Mouse (Mus musculus): Measurements from ENCODE around the gene Med8. TPM values are rescaled to one million over a fixed set of nuclear protein-coding genes. Genes with fewer than 3 reads are reported as not detected.
A peak's percentile ranks its signal among the peaks of the same experiment; 100 is the strongest.

Med8 gene
- 115 and 122 TPM in 2 replicates for polyA plus RNA-seq (2015; fragmentation: Nextera tagmentation; extraction: Ambion mirVana)

- Histone ChIP-seq H3K4me1 (peaks cover 19% of the 10 kb centered on the region), H3K27me3 (no peaks in the 10 kb centered on the region), H3K27ac (replicated peaks) (peak within 1 kb of the TSS; percentile 59), H3K4me2 (replicated peaks) (peak within 1 kb of the TSS; percentile 78), H3K4me3 (peak within 1 kb of the TSS; percentile 89), H3K9me3 (no peaks in the 10 kb centered on the region), H3K9ac (replicated peaks) (peak within 1 kb of the TSS; percentile 94), H3K36me3 (peaks cover 41% of the 10 kb centered on the region)
- WGBS: under 1% methylated on average over 53 of the region's 53 CpGs
- ATAC-seq (replicated peaks): peak; percentile 94
Observed at GRCm38 (mm10) chr4:118409142-118409900, at the start of gene Med8, which contains the start of gene Szt2. Gene Med8 (plus strand): TSS chr4:118409337. Gene Szt2 (minus strand): TSS chr4:118409273.

GRCm38 (mm10) chr4:118359896-118360720 lies 49.0 kb upstream of the Med8 start:
- ATAC-seq (replicated peaks): peak; percentile 78

GRCm38 (mm10) chr4:118361451-118361850 lies 47.7 kb upstream of the Med8 start:
- ATAC-seq (replicated peaks): no peak

More at GRCm38 (mm10) chr4:118359896-118360720, 49.0 kb upstream of the Med8 start:
- H3K9ac ChIP-seq (replicated peaks): peak overlapping the region; percentile 69
- peaks cover 38% of the 10 kb centered on the region for H3K36me3 ChIP-seq
- H3K27me3 ChIP-seq: no peaks in the 10 kb centered on the region
- peak overlapping the region; percentile 76 for H3K4me2 ChIP-seq (replicated peaks)
- no peaks in the 10 kb centered on the region for H3K9me3 ChIP-seq
- peak overlapping the region; percentile 86 for H3K27ac ChIP-seq (replicated peaks)
- WGBS: 1% methylated on average over 54 of the region's 54 CpGs
- peaks cover 18% of the 10 kb centered on the region for H3K4me1 ChIP-seq
- H3K4me3 ChIP-seq: peak overlapping the region; percentile 51

GRCm38 (mm10) chr4:118362879-118363278 lies 46.3 kb upstream of the Med8 start:
- no peak overlapping the region for H3K4me2 ChIP-seq (replicated peaks)
- no peaks in the 10 kb centered on the region for H3K27me3 ChIP-seq
- peaks cover 18% of the 10 kb centered on the region for H3K4me1 ChIP-seq
- H3K9ac ChIP-seq (replicated peaks): no peak overlapping the region
- 94% methylated on average over 6 of the region's 6 CpGs for WGBS
- H3K36me3 ChIP-seq: peaks cover 54% of the 10 kb centered on the region
- H3K4me3 ChIP-seq: no peak overlapping the region
- H3K27ac ChIP-seq (replicated peaks): no peak overlapping the region
- ATAC-seq (replicated peaks): no peak
- H3K9me3 ChIP-seq: no peaks in the 10 kb centered on the region

More at GRCm38 (mm10) chr4:118361451-118361850, 47.7 kb upstream of the Med8 start:
- Histone ChIP-seq H3K4me1 (peaks cover 18% of the 10 kb centered on the region), H3K27me3 (no peaks in the 10 kb centered on the region), H3K36me3 (peaks cover 46% of the 10 kb centered on the region), H3K9ac (replicated peaks) (no peak overlapping the region), H3K27ac (replicated peaks) (peak overlapping the region; percentile 18; the same call in 1 of the 2 replicates), H3K9me3 (no peaks in the 10 kb centered on the region), H3K4me3 (no peak overlapping the region), H3K4me2 (replicated peaks) (no peak overlapping the region)
- 88% methylated on average over 5 of the region's 5 CpGs for WGBS

DNA sequence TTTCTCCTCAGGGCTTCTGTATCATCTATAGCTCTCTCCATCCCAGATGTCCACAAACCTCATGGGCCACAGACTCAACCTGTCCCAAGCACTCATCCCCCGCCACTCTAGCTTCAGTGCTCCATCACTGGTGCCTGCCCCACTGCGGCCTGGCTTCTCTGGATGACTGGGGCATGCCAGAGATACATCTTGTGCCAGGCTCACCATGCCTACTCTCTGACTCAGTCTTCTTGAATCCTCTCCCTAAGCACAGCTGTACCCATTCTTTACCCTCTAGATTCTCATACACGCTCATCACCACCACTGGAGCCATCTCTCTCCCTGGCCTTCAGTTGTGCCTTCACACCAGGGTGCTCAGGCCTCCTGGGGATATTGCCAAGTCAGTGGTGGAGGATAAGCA lies 45.2 kb upstream of the Med8 start:
- Histone ChIP-seq H3K27ac (replicated peaks) (no peak overlapping the region), H3K9ac (replicated peaks) (no peak overlapping the region), H3K36me3 (peaks cover 65% of the 10 kb centered on the region), H3K27me3 (no peaks in the 10 kb centered on the region), H3K4me1 (peaks cover 18% of the 10 kb centered on the region), H3K9me3 (no peaks in the 10 kb centered on the region), H3K4me3 (no peak overlapping the region), H3K4me2 (replicated peaks) (no peak overlapping the region)
- no peak for ATAC-seq (replicated peaks)
- WGBS: 95% methylated on average over 3 of the region's 3 CpGs

DNA sequence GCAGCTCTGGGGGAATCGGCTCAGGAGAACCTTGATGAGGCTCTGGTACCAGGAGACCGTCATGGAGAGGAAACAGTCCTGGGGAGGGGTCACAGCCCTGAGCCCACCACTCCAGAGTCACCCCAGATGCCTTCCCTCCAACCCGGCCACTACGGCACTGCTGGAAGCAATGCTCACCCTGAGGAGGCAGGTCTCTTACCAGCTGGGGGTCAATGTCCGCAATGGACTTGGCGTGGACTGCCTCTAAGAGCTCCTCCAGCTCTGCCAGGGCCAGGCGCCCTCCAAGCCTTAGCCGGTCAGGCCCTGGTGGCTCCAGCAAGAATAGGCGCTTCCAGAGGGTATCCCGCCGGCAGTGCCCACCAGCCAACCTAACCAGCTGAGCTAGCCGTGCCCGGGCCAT lies 44.5 kb upstream of the Med8 start:
- Histone ChIP-seq H3K9me3 (no peaks in the 10 kb centered on the region), H3K4me1 (peaks cover 12% of the 10 kb centered on the region), H3K27ac (replicated peaks) (no peak overlapping the region), H3K4me2 (replicated peaks) (no peak overlapping the region), H3K9ac (replicated peaks) (no peak overlapping the region), H3K4me3 (no peak overlapping the region), H3K36me3 (peaks cover 71% of the 10 kb centered on the region), H3K27me3 (no peaks in the 10 kb centered on the region)
- no peak for ATAC-seq (replicated peaks)
- 94% methylated on average over 13 of the region's 13 CpGs for WGBS

GRCm38 (mm10) chr4:118365991-118366390 lies 43.1 kb upstream of the Med8 start:
- no peak overlapping the region for H3K4me2 ChIP-seq (replicated peaks)
- H3K9ac ChIP-seq (replicated peaks): no peak overlapping the region
- H3K27ac ChIP-seq (replicated peaks): no peak overlapping the region
- ATAC-seq (replicated peaks): no peak
- peaks cover 80% of the 10 kb centered on the region for H3K36me3 ChIP-seq
- H3K27me3 ChIP-seq: no peaks in the 10 kb centered on the region
- H3K4me1 ChIP-seq: no peaks in the 10 kb centered on the region
- WGBS: 93% methylated on average over 14 of the region's 14 CpGs
- H3K4me3 ChIP-seq: no peak overlapping the region
- H3K9me3 ChIP-seq: no peaks in the 10 kb centered on the region

DNA sequence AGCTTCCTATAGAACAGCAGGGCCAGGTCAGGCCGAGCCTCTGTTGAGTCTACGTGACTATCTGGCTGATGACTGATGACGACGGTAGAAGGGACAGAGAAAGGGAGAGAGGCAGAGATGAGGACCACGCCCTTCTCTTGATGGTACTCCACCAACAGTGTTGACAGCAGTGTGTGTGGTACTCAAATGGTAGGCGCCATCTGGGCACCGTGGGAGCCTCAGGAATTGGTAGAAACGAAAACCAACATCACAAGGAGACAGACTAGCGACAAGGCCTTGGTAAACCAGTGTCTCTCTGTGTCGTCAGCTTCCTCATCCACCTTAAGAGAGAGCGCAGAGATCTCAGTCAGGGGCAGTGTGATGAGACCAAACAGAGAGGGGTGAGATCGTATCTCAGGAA lies 41.6 kb upstream of the Med8 start:
- Histone ChIP-seq H3K27me3 (no peaks in the 10 kb centered on the region), H3K36me3 (peaks cover 80% of the 10 kb centered on the region), H3K4me3 (no peak overlapping the region), H3K9me3 (no peaks in the 10 kb centered on the region), H3K4me1 (no peaks in the 10 kb centered on the region), H3K9ac (replicated peaks) (no peak overlapping the region), H3K27ac (replicated peaks) (no peak overlapping the region), H3K4me2 (replicated peaks) (no peak overlapping the region)
- no peak for ATAC-seq (replicated peaks)
- WGBS: 84% methylated on average over 12 of the region's 12 CpGs

DNA sequence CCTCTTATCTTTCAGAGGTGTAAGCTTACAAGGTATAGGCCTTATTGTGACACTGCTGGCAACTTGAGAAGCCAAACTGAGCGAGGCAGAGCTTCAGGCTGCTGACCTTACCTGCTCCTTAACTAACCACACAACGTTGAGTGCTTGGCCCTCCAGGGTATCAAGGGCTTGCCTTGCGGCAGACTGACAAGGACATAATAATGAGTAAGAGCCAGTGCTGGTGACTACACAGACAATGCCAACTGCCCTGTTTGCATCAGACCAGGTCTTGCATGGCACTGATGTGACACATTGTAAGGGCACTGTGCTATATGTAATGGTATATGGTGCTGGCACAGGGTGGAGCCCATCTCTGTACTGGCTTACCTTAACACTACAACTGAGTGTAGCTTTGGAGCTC lies 40.5 kb upstream of the Med8 start:
- 0 out of 2 replicates have a peak, but pooled peaks have one; percentile 26 for ATAC-seq (replicated peaks)
- WGBS: 90% methylated on average over 3 of the region's 3 CpGs

DNA sequence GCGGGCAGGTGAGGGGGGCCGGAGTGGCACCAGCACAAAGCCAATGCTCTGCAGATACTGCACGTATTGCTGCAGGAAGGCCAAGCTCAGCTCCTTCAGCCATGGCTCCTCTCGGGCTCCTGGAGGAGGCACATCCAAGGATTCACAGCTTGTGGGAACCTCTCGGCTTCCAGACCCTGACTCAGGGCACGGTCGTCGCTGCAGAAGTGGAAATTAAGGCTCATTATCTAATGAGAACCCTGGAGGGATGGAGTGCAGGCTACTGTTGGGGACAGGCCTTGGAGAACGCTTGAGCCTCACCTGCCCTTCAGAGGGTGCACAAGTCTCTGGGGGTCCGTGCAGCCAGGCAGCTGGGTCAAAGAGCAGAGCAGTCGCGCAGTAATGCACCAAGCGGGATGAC lies 37.3 kb upstream of the Med8 start:
- no peak for ATAC-seq (replicated peaks)
- H3K9ac ChIP-seq (replicated peaks): no peak overlapping the region
- H3K4me1 ChIP-seq: no peaks in the 10 kb centered on the region
- 91% methylated on average over 13 of the region's 13 CpGs for WGBS
- no peak overlapping the region for H3K4me2 ChIP-seq (replicated peaks)
- H3K36me3 ChIP-seq: peaks cover 88% of the 10 kb centered on the region
- H3K4me3 ChIP-seq: no peak overlapping the region
- H3K27ac ChIP-seq (replicated peaks): no peak overlapping the region
- no peaks in the 10 kb centered on the region for H3K9me3 ChIP-seq
- no peaks in the 10 kb centered on the region for H3K27me3 ChIP-seq

More for the DNA sequence above, 40.5 kb upstream of the Med8 start:
- Histone ChIP-seq H3K4me3 (no peak overlapping the region), H3K27ac (replicated peaks) (no peak overlapping the region), H3K4me2 (replicated peaks) (no peak overlapping the region), H3K9me3 (no peaks in the 10 kb centered on the region), H3K4me1 (no peaks in the 10 kb centered on the region), H3K27me3 (no peaks in the 10 kb centered on the region), H3K36me3 (peaks cover 80% of the 10 kb centered on the region), H3K9ac (replicated peaks) (no peak overlapping the region)

GRCm38 (mm10) chr4:118375999-118376398 lies 33.1 kb upstream of the Med8 start:
- Histone ChIP-seq H3K4me1 (no peaks in the 10 kb centered on the region), H3K4me3 (no peak overlapping the region), H3K9me3 (no peaks in the 10 kb centered on the region), H3K27ac (replicated peaks) (no peak overlapping the region), H3K36me3 (peaks cover 93% of the 10 kb centered on the region), H3K4me2 (replicated peaks) (no peak overlapping the region), H3K9ac (replicated peaks) (no peak overlapping the region), H3K27me3 (no peaks in the 10 kb centered on the region)
- 97% methylated on average over 6 of the region's 6 CpGs for WGBS
- no peak for ATAC-seq (replicated peaks)

DNA sequence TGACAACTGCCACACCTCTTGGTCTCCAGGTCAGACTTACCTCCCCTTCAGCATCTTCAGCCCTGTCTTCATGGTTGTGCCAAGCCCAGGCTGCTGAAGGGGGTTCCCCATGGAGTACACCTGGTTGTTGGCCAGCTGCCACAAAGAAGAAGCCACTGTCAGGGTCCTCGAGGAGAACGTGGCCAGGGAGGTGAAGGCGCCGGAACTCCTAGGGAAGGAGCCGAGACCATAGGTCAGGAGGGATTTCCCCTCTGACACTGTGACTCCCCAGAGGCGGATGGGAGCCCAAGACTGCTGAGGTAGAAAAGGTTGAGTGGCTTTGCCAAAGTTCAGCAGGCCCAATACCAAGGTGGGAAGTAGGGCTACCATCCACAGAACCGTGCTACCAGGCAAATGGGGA lies 25.9 kb upstream of the Med8 start:
- no peak overlapping the region for H3K4me3 ChIP-seq
- no peak overlapping the region for H3K4me2 ChIP-seq (replicated peaks)
- no peaks in the 10 kb centered on the region for H3K9me3 ChIP-seq
- ATAC-seq (replicated peaks): no peak
- H3K27me3 ChIP-seq: no peaks in the 10 kb centered on the region
- WGBS: 88% methylated on average over 7 of the region's 7 CpGs
- H3K4me1 ChIP-seq: no peaks in the 10 kb centered on the region
- no peak overlapping the region for H3K9ac ChIP-seq (replicated peaks)
- peaks cover 93% of the 10 kb centered on the region for H3K36me3 ChIP-seq
- no peak overlapping the region for H3K27ac ChIP-seq (replicated peaks)
